In genomic region chr12:8099114-8099513, GRCm38 (mm10) we compare ENCODE assay signal across 14 mouse cellular contexts.
DNase-seq lines count a peak whose midpoint lies in the region; ATAC-seq and TF ChIP-seq lines count a peak whose summit lies in the region.
"Had no signal": no experiment of that assay in that cellular context is flagged by ENCODE, and none has a peak within 500 bp of the region (broad histone marks: within the 10 kb centered on the region; RNA-seq: fewer than 3 reads in every experiment).

No protein-coding gene starts in this region.

- TF ChIP-seq EP300 in MEL (IDR thresholded peaks at IDR 0.05; ENCODE audit: low read depth in 1 of 2, low read length in 2 of 2): no peak
- no peak for TF ChIP-seq EP300 in heart, postnatal 0 days (IDR thresholded peaks at IDR 0.05; ENCODE audit: low read depth)

- no peak for TF ChIP-seq CTCF in MEL (IDR thresholded peaks at IDR 0.05 in 2 of 3, conservative IDR thresholded peaks at IDR 0.05 in 1 of 3; ENCODE audit: control insufficient read depth in 1 of 3, insufficient read depth in 1 of 3, low read depth in 2 of 3, low read length in 3 of 3, poor library complexity in 1 of 3, severe bottlenecking in 1 of 3)
- TF ChIP-seq CTCF in heart, postnatal 0 days (IDR thresholded peaks at IDR 0.05; ENCODE audit: low read depth): no peak

- ATAC-seq in heart, postnatal 0 days (ENCODE audit: insufficient read depth, low read depth): peak; percentile 82
- no peak for ATAC-seq in intestine, embryonic 16.5 days
- ATAC-seq: hindbrain, embryonic 16.5 days; midbrain, embryonic 15.5 days had no signal

- H3K36me3 ChIP-seq in MEL (ENCODE audit: control insufficient read depth in 1 of 2, insufficient read depth in 2 of 2, low read length in 2 of 2): peaks cover 0 to 8% of the 10 kb centered on the region in 2 experiments; a peak in 2 of 4 replicates
- no peaks in the 10 kb centered on the region for H3K36me3 ChIP-seq in heart, postnatal 0 days (replicated peaks; ENCODE audit: control insufficient read depth, insufficient read depth, low read length)
- no peaks in the 10 kb centered on the region for H3K36me3 ChIP-seq in intestine, embryonic 16.5 days (ENCODE audit: control insufficient read depth, insufficient read depth, low read length)
- H3K36me3 ChIP-seq: embryonic facial prominence, embryonic 13.5 days; forebrain, embryonic 12.5 days; midbrain, embryonic 15.5 days had no signal

- no peak overlapping the region for H3K27ac ChIP-seq in MEL (ENCODE audit: control insufficient read depth, low read depth, low read length)
- no peak overlapping the region for H3K27ac ChIP-seq in heart, postnatal 0 days (ENCODE audit: low read depth)
- H3K27ac ChIP-seq in intestine, embryonic 16.5 days (ENCODE audit: low read length): no peak overlapping the region
- H3K27ac ChIP-seq: embryonic facial prominence, embryonic 13.5 days; forebrain, embryonic 12.5 days; macrophage; midbrain, embryonic 15.5 days had no signal

- H3K9ac ChIP-seq in MEL (ENCODE audit: control insufficient read depth, low read depth, low read length, poor library complexity, severe bottlenecking): no peak overlapping the region
- no peak overlapping the region for H3K9ac ChIP-seq in heart, postnatal 0 days (replicated peaks; ENCODE audit: low read depth, low read length)
- no peak overlapping the region for H3K9ac ChIP-seq in intestine, embryonic 16.5 days (ENCODE audit: low read depth, low read length)
- H3K9ac ChIP-seq: embryonic facial prominence, embryonic 13.5 days; forebrain, embryonic 12.5 days; midbrain, embryonic 15.5 days had no signal

- no peaks in the 10 kb centered on the region for H3K79me2 ChIP-seq in MEL (ENCODE audit: control insufficient read depth, insufficient read depth, low read length, poor library complexity)

- no peak overlapping the region for H3K4me2 ChIP-seq in heart, postnatal 0 days (ENCODE audit: low read depth, low read length)
- H3K4me2 ChIP-seq in intestine, embryonic 16.5 days (ENCODE audit: low read depth, low read length): no peak overlapping the region
- H3K4me2 ChIP-seq: embryonic facial prominence, embryonic 13.5 days; forebrain, embryonic 12.5 days; midbrain, embryonic 15.5 days had no signal

- DNase-seq in MEL (ENCODE audit: low read depth, low spot score) (peak; percentile 75), adipocyte (ENCODE audit: low spot score) (peak; percentile 77)
- peak; percentile 14 for DNase-seq in heart, postnatal 0 days (ENCODE audit: low spot score)
- DNase-seq in lung, postnatal 25 days (ENCODE audit: low spot score): peak; percentile 24
- no peak for DNase-seq in cerebellum, adult 11-12 months
- DNase-seq in adrenal gland, postnatal 10 days: no peak
- DNase-seq: cerebellum, adult 18-20 months; right cerebral cortex, postnatal 4 days had no signal

- peaks cover 0 to 6% of the 10 kb centered on the region in 2 experiments; a peak in 2 of 4 replicates for H3K4me1 ChIP-seq in MEL (ENCODE audit: control insufficient read depth in 1 of 2, insufficient read depth in 2 of 2, low read length in 2 of 2)
- 0 out of 2 replicates have a peak, but pooled peaks cover 8% of the 10 kb centered on the region for H3K4me1 ChIP-seq in heart, postnatal 0 days (ENCODE audit: control insufficient read depth, insufficient read depth)
- H3K4me1 ChIP-seq in intestine, embryonic 16.5 days (ENCODE audit: control insufficient read depth, insufficient read depth, low read length): no peaks in the 10 kb centered on the region
- H3K4me1 ChIP-seq: embryonic facial prominence, embryonic 13.5 days; forebrain, embryonic 12.5 days; midbrain, embryonic 15.5 days had no signal

- no peaks in the 10 kb centered on the region for H3K27me3 ChIP-seq in MEL (ENCODE audit: control insufficient read depth in 1 of 2, insufficient read depth in 2 of 2, low read length in 2 of 2)
- no peaks in the 10 kb centered on the region for H3K27me3 ChIP-seq in heart, postnatal 0 days (ENCODE audit: control insufficient read depth, insufficient read depth, low read length)
- no peaks in the 10 kb centered on the region for H3K27me3 ChIP-seq in intestine, embryonic 16.5 days (replicated peaks; ENCODE audit: control insufficient read depth, insufficient read depth, low read length)
- H3K27me3 ChIP-seq: embryonic facial prominence, embryonic 13.5 days; forebrain, embryonic 12.5 days; midbrain, embryonic 15.5 days had no signal

- TF ChIP-seq POLR2A in MEL (IDR thresholded peaks at IDR 0.05; ENCODE audit: control insufficient read depth in 1 of 2, insufficient read depth in 1 of 2, low read depth in 1 of 2, low read length in 2 of 2, poor library complexity in 1 of 2): no peak

- H3K9me3 ChIP-seq in MEL (replicated peaks; ENCODE audit: insufficient read depth, low read length): no peaks in the 10 kb centered on the region
- H3K9me3 ChIP-seq in heart, postnatal 0 days (replicated peaks; ENCODE audit: control insufficient read depth, low read length): no peaks in the 10 kb centered on the region
- no peaks in the 10 kb centered on the region for H3K9me3 ChIP-seq in intestine, embryonic 16.5 days (ENCODE audit: control insufficient read depth, low read length)
- H3K9me3 ChIP-seq: embryonic facial prominence, embryonic 13.5 days; forebrain, embryonic 12.5 days; midbrain, embryonic 15.5 days had no signal

- TF ChIP-seq RAD21 in MEL (IDR thresholded peaks at IDR 0.05; ENCODE audit: low read depth, low read length): no peak

- H3K4me3 ChIP-seq in MEL (ENCODE audit: control insufficient read depth in 1 of 2, insufficient read depth in 1 of 2, low read depth in 2 of 2, low read length in 2 of 2): no peak overlapping the region
- no peak overlapping the region for H3K4me3 ChIP-seq in heart, postnatal 0 days (ENCODE audit: low read depth, low read length)
- H3K4me3 ChIP-seq in intestine, embryonic 16.5 days (ENCODE audit: low read length): no peak overlapping the region
- H3K4me3 ChIP-seq: embryonic facial prominence, embryonic 13.5 days; forebrain, embryonic 12.5 days; midbrain, embryonic 15.5 days had no signal

- 41% methylated on average over 2 of the region's 2 CpGs for WGBS in heart, postnatal 0 days
- 83% methylated on average over 2 of the region's 2 CpGs for WGBS in intestine, embryonic 16.5 days

TF ChIP-seq in MEL, 35 proteins besides CTCF, POLR2A, EP300 and RAD21:
- TF ChIP-seq ZNF384 (IDR thresholded peaks at IDR 0.05; ENCODE audit: low read depth, low read length): no peak

Comparison
In these comparisons a context has a peak if more than half of its experiments do, and no peak if none do; other contexts are left out.
1. DNase-seq: peak in MEL (single experiment), adipocyte (single experiment), heart, postnatal 0 days (single experiment) and lung, postnatal 25 days (single experiment); none in cerebellum, adult 11-12 months (single experiment) and adrenal gland, postnatal 10 days (single experiment).